Mouse (Mus musculus) T-helper 17 cell (primary cell): ENCODE results near the gene Trim44.

Experiments used
- in situ Hi-C, 2 experiments: fragments of 300-600 bp; cut with MboI, MseI; formaldehyde crosslinking; loops; 1 replicate in 1 of 2; 2 replicates in 1 of 2; pipeline ENCODE4 v1.15.1; 2025; ENCODE audit warnings: high pct_unique_total_duplicates in 2 of 2

The Trim44 gene

DNA sequence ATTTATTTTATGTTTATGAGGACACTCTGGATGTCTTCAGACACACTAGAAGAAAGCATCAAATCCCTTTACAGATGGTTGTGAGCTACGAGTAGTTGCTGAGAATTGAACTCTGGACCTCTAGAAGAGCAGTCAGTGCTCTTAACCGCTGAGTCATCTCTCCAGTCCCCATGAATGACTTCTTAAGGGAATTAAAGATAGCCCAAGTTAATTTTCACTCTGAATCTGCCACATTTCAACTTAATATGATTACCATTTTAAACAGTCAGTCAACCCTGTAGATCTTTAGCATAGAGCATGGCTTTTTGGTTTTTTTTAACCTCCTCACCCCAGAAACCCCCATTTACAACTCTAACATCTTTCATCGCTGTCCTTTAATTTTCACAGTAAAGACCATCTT, 2.1 kb upstream of the Trim44 start:
- in situ Hi-C loops, result loop anchor here (5.0 kb wide), 2 partner anchors 38 to 43 kb away; partner anchors contain the start of gene Fjx1 (in 1 of the 2)

GRCm38 (mm10) chr2:102406324-102407304, 1.0 kb downstream of the Trim44 start:
- in situ Hi-C loops, result loop anchor here in 1 of 2 experiments (5.0 kb wide), 1 partner anchor 46 kb away; the partner anchor contains the start of gene Fjx1

DNA sequence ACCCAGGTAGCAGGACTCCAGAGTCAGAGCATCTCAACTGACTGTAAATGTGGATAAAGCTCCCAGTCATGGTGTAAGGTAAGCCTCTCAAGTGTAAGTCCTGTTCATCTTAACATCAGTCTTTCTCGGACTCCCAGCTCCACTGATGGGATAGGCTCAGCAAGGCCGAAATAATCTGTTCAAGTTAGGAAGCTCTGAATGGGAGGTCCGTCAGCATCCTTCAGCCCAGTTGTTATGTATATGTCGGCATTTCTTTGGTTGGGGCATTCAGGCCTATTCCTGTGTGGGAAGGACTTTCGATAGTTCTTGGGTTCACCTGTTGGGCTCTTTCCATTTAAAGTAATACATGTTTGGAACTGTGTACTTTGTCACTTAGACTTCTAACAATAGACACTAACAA, 3.6 kb downstream of the Trim44 start:
- in situ Hi-C loops, result no loop called here

DNA sequence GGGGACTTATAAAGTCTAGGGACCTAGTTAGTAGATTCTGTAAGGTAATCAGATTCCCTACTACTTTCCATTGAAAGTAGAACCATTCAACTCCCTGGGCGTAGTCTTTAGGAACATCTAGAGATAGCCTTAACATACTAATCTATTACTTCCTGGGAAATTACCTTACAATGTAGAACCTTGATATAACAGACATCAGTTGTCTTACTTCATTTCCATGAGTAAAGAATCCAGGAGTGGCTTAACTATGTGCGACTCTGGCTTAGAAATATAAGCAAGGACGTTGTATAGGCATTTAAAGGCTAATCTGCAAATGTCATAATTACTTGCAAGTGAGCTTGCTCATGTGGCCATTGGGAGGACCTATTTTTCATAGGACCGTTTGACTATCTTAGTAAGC, 4.3 kb downstream of the Trim44 start:
- in situ Hi-C loops, result no loop called here

GRCm38 (mm10) chr2:102401352-102401692, 6.3 kb downstream of the Trim44 start:
- in situ Hi-C loops, result no loop called here

- in situ Hi-C loops, result no loop called here
These were observed 6.8 kb downstream of the Trim44 start for GRCm38 (mm10) chr2:102400605-102401351.

DNA sequence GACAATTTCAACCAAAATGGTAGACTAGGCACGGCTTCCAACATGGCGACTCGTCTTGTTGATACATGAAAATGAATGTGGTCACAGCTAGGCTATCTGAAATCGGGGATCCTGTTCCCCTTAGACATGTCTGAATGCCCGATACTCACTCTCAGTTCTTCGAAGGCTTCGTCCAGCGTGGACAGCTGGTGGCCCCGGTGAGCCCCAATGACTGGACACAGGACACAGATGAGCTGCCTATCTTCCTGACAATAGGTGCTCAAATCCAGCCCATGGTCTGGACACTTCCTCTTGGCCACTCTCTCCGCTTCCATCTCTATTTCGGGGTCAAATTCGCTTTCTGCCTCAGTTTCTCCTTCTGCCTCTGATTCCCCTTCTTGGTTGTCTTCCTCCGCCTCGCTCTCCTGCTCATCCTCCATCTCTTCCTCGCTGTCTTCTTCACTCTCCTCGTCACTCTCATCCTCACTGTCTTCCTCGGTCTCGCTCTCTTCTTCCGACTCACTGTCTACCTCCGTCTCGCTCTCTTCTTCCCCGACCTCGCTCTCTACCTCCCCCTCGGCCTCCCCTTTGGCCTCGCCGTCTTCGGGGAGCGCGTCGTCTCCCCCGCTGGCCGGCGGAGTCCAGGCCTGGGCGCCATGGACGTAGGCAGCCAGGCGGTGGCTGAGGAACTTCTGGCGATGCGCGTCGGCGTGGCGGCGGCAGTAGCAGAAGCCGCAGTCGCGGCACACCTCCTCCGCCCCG, 7.6 kb downstream of the Trim44 start:
- in situ Hi-C loops, result no loop called here

- in situ Hi-C loops, result no loop called here
These were observed 11.1 kb downstream of the Trim44 start for GRCm38 (mm10) chr2:102396493-102396892.

DNA sequence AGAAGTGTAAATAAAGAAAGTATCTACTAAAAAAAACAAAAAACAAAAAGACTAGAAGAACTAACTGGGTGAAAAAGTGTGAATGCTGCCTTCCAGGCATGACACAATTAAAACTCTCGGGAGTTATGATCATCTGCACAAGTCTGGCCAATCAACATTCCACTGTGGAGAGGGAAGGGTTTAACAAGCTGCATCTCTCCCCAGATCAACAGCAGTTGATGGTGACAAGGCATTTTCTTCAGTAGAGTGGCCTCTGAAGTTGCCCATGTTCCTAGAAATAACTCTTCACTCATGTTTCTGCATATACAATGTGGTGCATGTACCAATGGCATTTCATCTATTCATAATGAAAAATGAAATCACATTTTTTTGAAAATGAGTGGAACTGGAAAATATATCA, 14.2 kb downstream of the Trim44 start:
- in situ Hi-C loops, result loop anchor here in 1 of 2 experiments (5.0 kb wide), 1 partner anchor 101 kb away; no protein-coding TSS in a partner anchor

GRCm38 (mm10) chr2:102385328-102385902, 22.2 kb downstream of the Trim44 start:
- in situ Hi-C loops, result no loop called here

- in situ Hi-C loops, result no loop called here
These were observed 23.1 kb downstream of the Trim44 start for GRCm38 (mm10) chr2:102384496-102384895.

GRCm38 (mm10) chr2:102384057-102384456, 23.6 kb downstream of the Trim44 start:
- in situ Hi-C loops, result no loop called here

DNA sequence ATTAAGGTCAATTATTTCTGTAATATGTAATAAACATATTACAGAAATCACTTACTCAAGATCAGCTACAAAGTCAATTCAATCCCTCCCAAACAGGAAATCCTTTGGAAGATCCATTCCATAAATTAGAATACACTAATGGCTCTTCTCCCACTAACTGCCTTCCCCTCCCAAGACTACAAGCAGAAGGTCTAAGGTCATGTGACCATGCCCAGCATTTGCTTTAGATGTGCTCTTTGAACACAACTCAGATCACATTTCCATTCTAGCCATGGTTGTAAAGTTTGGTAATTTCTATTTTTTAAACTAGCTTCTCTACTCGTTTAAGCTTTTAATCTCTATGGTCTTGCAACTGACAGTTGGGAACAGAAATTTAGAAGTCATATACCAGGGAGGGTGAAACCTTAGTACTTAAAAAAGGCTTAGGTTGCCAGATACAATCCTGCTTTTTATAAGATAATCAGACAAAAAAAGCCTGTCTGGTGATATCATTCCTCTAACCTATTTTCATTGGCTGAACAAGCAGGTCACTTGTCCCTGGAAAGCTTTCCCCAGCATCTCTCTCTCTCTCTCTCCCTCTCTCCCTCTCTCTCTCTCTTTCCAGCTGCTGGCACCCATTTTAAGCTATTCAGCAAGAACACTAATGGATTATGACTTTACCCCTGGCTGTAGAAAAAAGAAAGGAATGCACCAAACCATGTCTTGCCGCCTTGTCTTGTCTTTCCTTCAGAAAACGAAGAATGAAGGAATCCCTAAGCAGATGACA, 24.4 kb downstream of the Trim44 start:
- in situ Hi-C loops, result no loop called here

DNA sequence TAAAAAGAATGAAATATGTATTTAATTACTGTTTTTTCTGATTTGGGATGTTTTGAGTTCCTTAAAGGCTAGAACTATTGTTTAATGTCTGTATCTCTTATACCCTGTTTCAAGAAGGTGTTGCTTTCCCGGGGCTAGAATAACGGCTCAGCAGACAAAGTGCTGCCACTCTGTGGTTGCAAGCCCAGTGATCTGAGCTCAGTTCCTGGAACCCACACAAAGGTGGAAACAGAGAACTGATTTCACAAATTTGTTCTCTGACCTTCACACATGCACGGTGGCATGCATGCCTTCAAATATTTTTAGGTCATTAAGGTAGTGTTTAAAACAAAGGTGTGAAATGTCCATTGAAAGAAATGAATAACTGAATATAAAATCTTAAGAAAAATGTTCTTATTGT, 25.1 kb downstream of the Trim44 start:
- in situ Hi-C loops, result no loop called here

DNA sequence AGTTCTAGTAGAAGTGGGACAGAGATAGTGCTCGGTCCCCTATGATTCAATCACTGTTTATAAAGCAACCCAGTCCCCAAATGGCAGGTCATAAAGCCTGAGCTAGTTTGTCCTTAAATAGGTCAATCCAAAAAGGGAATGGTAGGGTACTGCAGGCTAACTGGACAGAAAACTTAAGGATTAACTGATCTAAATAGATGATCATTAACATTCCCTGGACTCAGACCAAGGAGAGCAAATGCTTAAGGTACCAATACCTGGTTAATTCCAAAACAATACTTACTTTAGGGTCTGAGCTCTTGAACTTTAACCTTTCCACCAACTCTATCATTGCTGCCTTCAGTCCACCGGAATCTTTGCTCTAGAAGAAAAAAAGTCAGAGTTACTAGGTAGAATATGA, 27.0 kb downstream of the Trim44 start:
- in situ Hi-C loops, result no loop called here

GRCm38 (mm10) chr2:102378928-102379327, 28.7 kb downstream of the Trim44 start:
- in situ Hi-C loops, result no loop called here

- in situ Hi-C loops, result no loop called here
These were observed 29.2 kb downstream of the Trim44 start for GRCm38 (mm10) chr2:102378381-102378780.

- in situ Hi-C loops, result no loop called here
These were observed 30.3 kb downstream of the Trim44 start for GRCm38 (mm10) chr2:102377370-102377769.

DNA sequence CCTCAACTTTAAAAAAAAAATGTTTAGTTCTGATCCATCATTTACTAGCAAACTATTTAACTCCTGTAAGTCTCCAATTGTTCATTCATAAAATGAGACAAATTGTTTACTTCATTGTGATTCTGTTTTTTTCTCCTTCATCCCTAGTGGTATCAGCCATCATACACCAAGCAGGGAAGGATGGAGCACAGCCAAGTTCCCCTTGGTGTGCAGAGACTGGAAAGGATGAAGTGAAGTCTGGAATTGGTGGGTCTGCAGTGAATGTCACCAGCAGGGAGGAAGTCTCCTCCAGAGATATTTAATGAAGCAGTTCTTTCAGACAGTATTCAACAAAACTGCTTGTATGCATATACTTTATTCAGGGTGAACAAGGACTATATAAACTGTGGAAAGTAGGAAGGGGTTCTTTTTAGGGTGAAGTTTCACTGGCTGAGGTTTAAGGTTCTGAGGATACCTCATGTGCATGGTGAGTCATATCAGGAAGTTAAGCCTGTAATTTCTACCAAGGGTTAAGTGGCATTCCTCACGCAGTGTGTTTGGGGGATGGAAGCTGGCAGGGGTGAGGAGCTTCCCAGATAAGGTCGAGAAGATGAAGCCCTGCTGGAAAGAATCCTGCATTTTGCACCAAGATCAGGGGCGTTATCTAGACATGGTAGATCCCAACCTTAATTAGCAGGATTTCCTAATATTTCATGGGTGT, 34.1 kb downstream of the Trim44 start:
- in situ Hi-C loops, result no loop called here

GRCm38 (mm10) chr2:102372690-102373089, 34.9 kb downstream of the Trim44 start:
- in situ Hi-C loops, result no loop called here
